Mouse (Mus musculus) kidney, embryonic 15.5 days (tissue): ENCODE data around the gene Matn4. TPM values are rescaled to one million over a fixed set of nuclear protein-coding genes. Genes with fewer than 3 reads are reported as not detected.

Source experiments
- ATAC-seq: fragments of 200-750 bp; cut with Nextera tagmentation; replicated peaks from 2 replicates; pipeline ENCODE4 v1.8.0; 2017; ENCODE audit warnings: moderate TSS enrichment; ENCODE audit not compliant: low FRiP score
- H3K27ac ChIP-seq: fragments of 300-500 bp; sonication (generic); 2 replicates; pipeline ENCODE4 v1.5.1; 2015; ENCODE audit warnings: mild to moderate bottlenecking, inconsistent platforms
- H3K27me3 ChIP-seq: fragments of 300-500 bp; sonication (generic); 2 replicates; pipeline ENCODE4 v1.6.1; 2015; ENCODE audit warnings: inconsistent platforms
- H3K36me3 ChIP-seq: fragments of 300-500 bp; sonication (generic); 2 replicates; pipeline ENCODE4 v1.6.1; 2015; ENCODE audit warnings: inconsistent platforms
- H3K4me1 ChIP-seq: fragments of 300-500 bp; sonication (generic); 2 replicates; pipeline ENCODE4 v1.6.1; 2015; ENCODE audit warnings: inconsistent platforms
- H3K4me2 ChIP-seq: fragments of 300-500 bp; sonication (generic); 2 replicates; pipeline ENCODE4 v1.6.1; 2015; ENCODE audit warnings: moderate library complexity, mild to moderate bottlenecking, inconsistent platforms
- H3K4me3 ChIP-seq: fragments of 300-500 bp; sonication (generic); replicated peaks from 2 replicates; pipeline ENCODE4 v1.5.1; 2015; ENCODE audit warnings: mild to moderate bottlenecking, inconsistent platforms
- H3K9ac ChIP-seq: fragments of 300-500 bp; sonication (generic); 2 replicates; pipeline ENCODE4 v1.6.1; 2015; ENCODE audit warnings: mild to moderate bottlenecking, inconsistent platforms
- H3K9me3 ChIP-seq: fragments of 300-500 bp; sonication (generic); replicated peaks from 2 replicates; pipeline ENCODE4 v1.6.1; 2016; ENCODE audit warnings: inconsistent platforms
- WGBS: fragments of 180-500 bp; shearing (Covaris S2); methylation state at CpG from one replicate; pipeline ENCODE4 v1.1.7; 2015; ENCODE audit warnings: mixed read lengths; 5-methylcytosine and 5-hydroxymethylcytosine counted together
- polyA plus RNA-seq: library from polyadenylated mRNA; unstranded; fragments of >200 nt; fragmentation: Nextera tagmentation; extraction: Ambion mirVana; gene quantifications from 2 replicates; pipeline ENCODE4 v1.2.1, GENCODE M21; 2015

Matn4 gene
- polyA plus RNA-seq, 1 experiment from 2014 or later: 1.1 TPM

- H3K9me3 ChIP-seq: no peaks in the 10 kb centered on the region
- H3K9ac ChIP-seq: no peak overlapping the region
- no peak overlapping the region for H3K4me3 ChIP-seq
- no peak for ATAC-seq
- peaks cover 9% of the 10 kb centered on the region for H3K27me3 ChIP-seq
- peaks cover 11% of the 10 kb centered on the region; the same call in 1 of the 2 replicates for H3K4me1 ChIP-seq
- WGBS: 82% methylated on average over 8 of the region's 8 CpGs
- H3K4me2 ChIP-seq: no peak overlapping the region
- no peak overlapping the region for H3K27ac ChIP-seq
- no peaks in the 10 kb centered on the region for H3K36me3 ChIP-seq
Measured at GRCm38 (mm10) chr2:164381726-164382125, 23.2 kb downstream of the Matn4 start.

- WGBS: 79% methylated on average over 15 of the region's 15 CpGs
- H3K4me2 ChIP-seq: no peak overlapping the region
- no peak overlapping the region for H3K4me3 ChIP-seq
- no peaks in the 10 kb centered on the region for H3K27me3 ChIP-seq
- no peaks in the 10 kb centered on the region for H3K4me1 ChIP-seq
- no peak for ATAC-seq
- H3K27ac ChIP-seq: no peak overlapping the region
- H3K36me3 ChIP-seq: no peaks in the 10 kb centered on the region
- H3K9me3 ChIP-seq: no peaks in the 10 kb centered on the region
- H3K9ac ChIP-seq: no peak overlapping the region
Measured at GRCm38 (mm10) chr2:164377478-164378426, 27.2 kb downstream of the Matn4 start.

DNA sequence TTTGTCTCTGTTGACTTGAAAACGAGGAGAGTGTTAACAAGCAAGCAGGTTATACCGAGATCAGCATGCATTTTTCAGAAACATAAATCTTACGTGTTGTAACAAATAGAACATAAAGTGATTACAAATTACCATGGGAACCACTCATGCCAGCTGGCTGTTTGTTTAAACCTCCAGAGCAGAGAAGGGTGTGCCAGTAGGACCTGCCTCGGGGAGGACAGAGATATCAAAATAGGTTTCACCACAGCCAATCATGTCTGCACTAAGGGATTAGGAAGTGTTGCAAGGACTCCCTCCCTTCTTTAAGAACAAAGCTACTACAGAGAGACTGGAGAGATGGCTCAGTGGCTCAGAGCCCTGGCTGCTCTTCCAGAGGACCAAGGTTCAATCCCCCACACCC is 31.8 kb downstream of the Matn4 start:
- H3K27me3 ChIP-seq: no peaks in the 10 kb centered on the region
- no peaks in the 10 kb centered on the region for H3K9me3 ChIP-seq
- no peak overlapping the region for H3K27ac ChIP-seq
- H3K4me2 ChIP-seq: no peak overlapping the region
- H3K4me1 ChIP-seq: no peaks in the 10 kb centered on the region
- no peak overlapping the region for H3K4me3 ChIP-seq
- no peak overlapping the region for H3K9ac ChIP-seq
- H3K36me3 ChIP-seq: no peaks in the 10 kb centered on the region
- ATAC-seq: no peak
- WGBS: 37% methylated on average over 4 of the region's 4 CpGs

DNA sequence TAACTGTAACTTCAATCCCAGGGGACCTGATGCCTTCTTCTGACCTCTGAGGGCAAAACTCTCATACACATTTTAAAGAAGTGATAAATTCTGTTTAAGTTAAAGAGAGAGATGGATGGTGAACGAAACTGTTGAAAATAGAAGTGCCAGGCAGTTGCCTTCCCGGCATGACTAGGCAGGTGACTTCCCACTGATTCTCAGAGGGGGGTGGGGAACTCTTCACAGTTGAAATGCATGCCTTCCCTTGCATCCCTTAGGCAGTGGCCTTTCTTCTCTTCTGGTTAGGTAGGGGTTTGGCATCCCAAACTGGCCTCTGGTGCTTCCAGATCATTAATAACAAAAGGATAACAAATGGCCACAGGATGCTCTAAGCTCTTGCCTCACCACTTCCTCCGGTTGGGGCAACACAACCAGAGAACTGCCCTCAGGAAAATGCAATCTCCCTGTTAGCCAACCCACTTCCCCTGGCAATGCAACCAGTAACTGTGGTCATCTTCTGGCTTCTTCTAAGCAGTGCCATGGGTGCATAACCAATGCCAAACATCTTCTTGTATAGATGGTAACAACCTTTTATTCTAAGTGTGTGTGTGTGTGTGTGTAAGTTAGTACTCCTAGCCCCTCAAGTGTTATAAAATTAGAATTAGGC is 32.4 kb downstream of the Matn4 start:
- Histone ChIP-seq H3K4me2 (no peak overlapping the region), H3K27ac (no peak overlapping the region), H3K4me1 (no peaks in the 10 kb centered on the region), H3K4me3 (no peak overlapping the region), H3K9me3 (no peaks in the 10 kb centered on the region), H3K27me3 (no peaks in the 10 kb centered on the region), H3K9ac (no peak overlapping the region), H3K36me3 (no peaks in the 10 kb centered on the region)
- WGBS: 15% methylated on average over 3 of the region's 3 CpGs
- ATAC-seq: no peak

DNA sequence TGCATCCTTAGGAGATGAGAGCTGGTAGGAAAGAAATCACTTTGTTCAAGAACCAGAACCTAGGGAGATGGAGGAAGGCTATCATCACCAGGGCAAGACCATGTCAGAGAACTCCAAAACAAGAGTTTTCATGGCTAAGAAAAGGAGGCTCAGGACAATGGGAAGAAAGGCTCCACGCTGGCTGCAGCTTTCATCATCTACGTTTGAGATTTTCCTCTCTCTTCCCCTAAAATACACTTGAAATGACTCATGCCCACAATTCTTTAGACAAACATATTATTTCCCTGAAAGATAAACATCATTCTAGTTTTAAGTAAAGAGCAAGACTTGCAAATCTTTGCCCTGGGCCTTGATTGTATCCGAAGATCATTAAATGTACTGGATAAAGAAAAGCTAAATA is 33.6 kb downstream of the Matn4 start:
- 86% methylated on average over 3 of the region's 3 CpGs for WGBS
- no peaks in the 10 kb centered on the region for H3K9me3 ChIP-seq
- no peak overlapping the region for H3K4me3 ChIP-seq
- no peak overlapping the region for H3K4me2 ChIP-seq
- H3K36me3 ChIP-seq: no peaks in the 10 kb centered on the region
- no peaks in the 10 kb centered on the region for H3K4me1 ChIP-seq
- H3K27ac ChIP-seq: no peak overlapping the region
- no peak for ATAC-seq
- H3K9ac ChIP-seq: no peak overlapping the region
- no peaks in the 10 kb centered on the region for H3K27me3 ChIP-seq

DNA sequence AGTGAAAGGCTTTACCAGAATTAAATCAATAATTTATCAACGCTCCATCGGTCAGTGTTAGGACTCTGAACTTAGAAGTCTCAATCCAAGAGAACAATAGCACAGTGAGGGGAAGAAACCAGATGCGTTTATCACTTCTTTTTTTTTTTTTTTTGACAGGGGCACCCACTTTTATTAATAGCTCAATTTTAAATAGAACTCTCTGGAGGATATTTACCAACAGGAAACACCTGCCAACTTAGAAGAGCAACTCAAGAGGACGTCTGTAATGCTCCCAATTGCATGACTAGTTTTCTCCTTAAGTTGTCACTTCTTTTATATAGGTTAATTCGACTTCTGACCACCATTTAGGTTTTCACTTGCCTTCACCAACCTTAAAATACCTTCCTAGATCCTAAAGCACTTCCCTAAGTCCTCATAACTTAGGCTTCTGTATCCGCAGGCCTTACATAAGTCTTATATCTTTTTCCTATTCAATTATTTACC is 36.3 kb downstream of the Matn4 start:
- Histone ChIP-seq H3K9ac (no peak overlapping the region), H3K27me3 (no peaks in the 10 kb centered on the region), H3K4me2 (no peak overlapping the region), H3K9me3 (no peaks in the 10 kb centered on the region), H3K4me1 (no peaks in the 10 kb centered on the region), H3K4me3 (no peak overlapping the region), H3K27ac (no peak overlapping the region), H3K36me3 (no peaks in the 10 kb centered on the region)
- WGBS: 83% methylated on average over 6 of the region's 6 CpGs
- no peak for ATAC-seq

GRCm38 (mm10) chr2:164366947-164367346 is 38.0 kb downstream of the Matn4 start:
- Histone ChIP-seq H3K9ac (no peak overlapping the region), H3K27ac (no peak overlapping the region), H3K36me3 (no peaks in the 10 kb centered on the region), H3K9me3 (no peaks in the 10 kb centered on the region), H3K4me3 (no peak overlapping the region), H3K4me1 (0 out of 2 replicates have a peak, but pooled peaks cover 3% of the 10 kb centered on the region), H3K4me2 (no peak overlapping the region), H3K27me3 (0 out of 2 replicates have a peak, but pooled peaks cover 3% of the 10 kb centered on the region)
- no peak for ATAC-seq
- WGBS: 53% methylated on average over 3 of the region's 3 CpGs

DNA sequence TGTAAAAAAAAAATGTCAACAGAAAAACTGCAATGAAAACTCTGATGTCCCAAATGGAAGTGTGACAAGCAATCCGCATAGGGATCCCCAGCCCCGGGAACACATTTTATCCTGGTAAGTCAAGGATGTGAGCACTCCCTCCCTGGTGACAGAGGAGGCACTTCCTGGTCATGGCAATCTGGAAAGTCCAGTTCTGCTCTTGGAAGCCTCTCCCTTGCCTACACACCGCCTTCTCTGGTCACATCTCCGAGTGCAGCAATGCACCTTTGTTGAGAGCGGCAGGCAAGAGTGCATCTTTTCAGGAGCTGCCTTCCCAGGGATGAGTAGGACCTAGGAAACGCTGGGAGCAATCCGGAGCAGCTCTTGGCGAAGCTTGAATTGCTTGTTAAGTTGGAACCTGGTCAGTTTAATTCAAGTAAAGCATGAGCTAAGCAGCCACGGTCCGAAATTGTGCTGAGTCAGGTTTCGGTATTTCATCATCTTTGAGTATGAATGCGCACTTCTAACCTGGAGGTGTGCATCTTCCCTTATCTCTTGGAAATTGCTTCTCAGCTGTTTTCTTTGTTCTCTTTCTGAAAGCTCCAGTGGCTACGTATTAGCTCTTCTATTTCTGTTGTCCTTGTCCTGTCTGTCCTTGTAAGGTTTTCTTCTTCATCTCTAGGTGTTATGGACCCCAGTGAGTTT is 43.8 kb downstream of the Matn4 start:
- ATAC-seq: no peak
- H3K4me1 ChIP-seq: 0 out of 2 replicates have a peak, but pooled peaks cover 3% of the 10 kb centered on the region
- WGBS: 40% methylated on average over 13 of the region's 13 CpGs
- H3K36me3 ChIP-seq: no peaks in the 10 kb centered on the region
- no peak overlapping the region for H3K9ac ChIP-seq
- H3K27ac ChIP-seq: no peak overlapping the region
- H3K4me2 ChIP-seq: no peak overlapping the region
- no peaks in the 10 kb centered on the region for H3K9me3 ChIP-seq
- H3K27me3 ChIP-seq: peaks cover 11% of the 10 kb centered on the region; the same call in 1 of the 2 replicates
- no peak overlapping the region for H3K4me3 ChIP-seq

DNA sequence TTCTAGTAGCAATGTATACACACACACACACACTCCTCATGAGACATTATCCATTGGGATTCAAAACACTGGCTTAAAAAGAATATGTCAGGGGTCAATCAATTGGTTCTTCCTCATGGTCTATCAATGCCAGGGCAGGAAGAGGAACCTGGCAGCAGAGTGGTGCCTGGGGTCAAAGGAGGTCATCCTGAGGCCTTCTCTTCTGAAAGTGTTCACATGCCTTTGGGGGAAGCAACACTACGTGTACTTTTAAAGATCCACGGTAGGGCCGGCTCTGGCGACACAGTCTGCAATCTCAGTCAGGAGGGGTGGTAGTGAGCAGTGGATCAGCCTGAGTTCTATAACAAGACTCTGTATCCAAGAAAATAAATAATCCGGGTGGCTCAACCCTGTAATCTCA is 45.3 kb downstream of the Matn4 start:
- 80% methylated on average over 5 of the region's 5 CpGs for WGBS

DNA sequence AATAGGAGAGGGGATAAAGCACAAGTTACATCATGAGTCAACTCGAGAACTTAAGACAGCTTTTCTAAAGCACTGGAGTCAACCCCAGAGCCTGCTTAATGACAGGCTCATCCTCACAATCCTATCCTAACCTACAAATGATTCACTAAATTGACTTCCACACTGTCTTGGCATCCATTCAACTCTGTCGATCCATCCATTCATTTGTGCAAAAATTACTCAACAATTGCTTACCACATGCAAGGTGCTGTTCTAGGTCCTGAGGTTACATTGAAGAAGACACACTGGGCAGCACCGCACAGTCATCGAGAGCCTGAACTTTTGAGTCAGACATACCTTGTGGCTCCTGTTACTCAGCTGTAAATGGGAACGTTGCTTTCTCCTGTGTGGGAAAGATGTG is 45.9 kb downstream of the Matn4 start:
- Histone ChIP-seq H3K9me3 (no peaks in the 10 kb centered on the region), H3K36me3 (no peaks in the 10 kb centered on the region), H3K27me3 (peaks cover 13% of the 10 kb centered on the region; the same call in 1 of the 2 replicates), H3K4me1 (0 out of 2 replicates have a peak, but pooled peaks cover 3% of the 10 kb centered on the region), H3K9ac (no peak overlapping the region), H3K4me3 (no peak overlapping the region), H3K27ac (no peak overlapping the region), H3K4me2 (no peak overlapping the region)
- WGBS: 87% methylated on average over 5 of the region's 5 CpGs
- ATAC-seq: no peak

More for the DNA sequence above, 45.3 kb downstream of the Matn4 start:
- no peak for ATAC-seq
- peaks cover 13% of the 10 kb centered on the region; the same call in 1 of the 2 replicates for H3K27me3 ChIP-seq
- no peaks in the 10 kb centered on the region for H3K9me3 ChIP-seq
- no peak overlapping the region for H3K9ac ChIP-seq
- no peak overlapping the region for H3K27ac ChIP-seq
- H3K4me2 ChIP-seq: no peak overlapping the region
- no peaks in the 10 kb centered on the region for H3K36me3 ChIP-seq
- H3K4me3 ChIP-seq: no peak overlapping the region
- H3K4me1 ChIP-seq: 0 out of 2 replicates have a peak, but pooled peaks cover 3% of the 10 kb centered on the region

- WGBS: 83% methylated on average over 3 of the region's 3 CpGs
- H3K4me3 ChIP-seq: no peak overlapping the region
- no peak for ATAC-seq
Measured at GRCm38 (mm10) chr2:164358373-164358772, 46.6 kb downstream of the Matn4 start.

More at GRCm38 (mm10) chr2:164358373-164358772, 46.6 kb downstream of the Matn4 start:
- no peak overlapping the region for H3K4me2 ChIP-seq
- no peak overlapping the region for H3K27ac ChIP-seq
- no peak overlapping the region for H3K9ac ChIP-seq
- no peaks in the 10 kb centered on the region for H3K9me3 ChIP-seq
- no peaks in the 10 kb centered on the region for H3K36me3 ChIP-seq
- peaks cover 13% of the 10 kb centered on the region; the same call in 1 of the 2 replicates for H3K27me3 ChIP-seq
- H3K4me1 ChIP-seq: 0 out of 2 replicates have a peak, but pooled peaks cover 3% of the 10 kb centered on the region
